Mouse (Mus musculus) lung, adult 2 months (tissue): ENCODE measurements at regions not wholly inside any gene's neighbourhood (a gene's known extent, or its start where the extent isn't known, plus 50 kb on each side); places are given as distances from the start of the nearest gene placed in this dataset.
A peak's percentile ranks its signal among the peaks of the same experiment; 100 is the strongest.

Experiments
- DNase-seq: peaks from one replicate; pipeline ENCODE4 v3.0.0; 2022
- H3K4me1 ChIP-seq: fragments of 200-500 bp; 2 replicates; pipeline ENCODE4 v1.6.1; 2011; ENCODE audit warnings: low read length; ENCODE audit not compliant: control insufficient read depth, insufficient read depth
- H3K4me3 ChIP-seq: fragments of 200-500 bp; replicated peaks from 2 replicates; pipeline ENCODE3; 2011; ENCODE audit warnings: low read depth, mild to moderate bottlenecking, control low read depth, low read length; ENCODE audit errors: extremely low read depth
- CTCF ChIP-seq: fragments of 200-500 bp; IDR thresholded peaks from 2 replicates; pipeline ENCODE4 v1.5.1; 2011; ENCODE audit warnings: mild to moderate bottlenecking, low read length, control low read depth; ENCODE audit not compliant: insufficient read depth
- POLR2A ChIP-seq: fragments of 200-500 bp; IDR thresholded peaks from 2 replicates; pipeline ENCODE4 v1.6.1; 2011; ENCODE audit warnings: low read depth, mild to moderate bottlenecking, control low read depth, low read length, borderline replicate concordance; ENCODE audit errors: extremely low read depth
- WGBS: fragments of 180-500 bp; shearing (Covaris S2); methylation state at CpG from one replicate; pipeline ENCODE4 v1.1.7; 2018; 5-methylcytosine and 5-hydroxymethylcytosine counted together

DNA sequence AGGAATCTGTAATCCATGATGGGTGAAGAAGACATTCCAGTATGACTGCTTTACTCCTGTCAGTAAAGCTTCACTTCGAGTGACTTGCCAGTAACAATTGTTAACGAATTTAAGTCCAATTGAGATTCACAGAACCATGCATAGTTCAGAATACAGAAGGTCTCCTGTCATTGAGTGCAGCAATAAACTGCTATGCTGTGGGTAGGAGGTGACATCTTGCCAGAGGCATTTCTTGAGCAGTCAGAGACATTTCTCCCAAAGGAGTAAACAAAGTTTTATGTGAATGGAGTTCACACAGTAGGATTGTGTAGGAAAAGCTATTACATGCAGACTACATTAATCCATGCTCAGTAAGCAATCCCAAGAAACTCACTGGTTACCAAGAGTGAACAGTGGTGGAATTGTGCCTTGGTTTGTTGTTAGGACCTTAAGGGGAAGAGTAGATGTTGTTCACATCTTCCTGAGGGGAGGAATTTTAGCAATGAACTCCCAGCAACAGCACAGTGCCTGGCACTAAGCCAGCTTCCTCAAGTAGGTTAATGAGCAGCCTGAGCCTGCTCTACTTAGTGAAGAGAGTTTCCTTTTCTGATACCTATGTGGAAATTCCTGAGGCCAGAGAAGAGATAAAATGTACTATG lies 149.1 kb upstream of the Syndig1 start:
- Histone ChIP-seq H3K4me1 (no peaks in the 10 kb centered on the region), H3K4me3 (no peak overlapping the region)
- TF ChIP-seq CTCF (no peak), POLR2A (no peak)
- WGBS = 63% methylated on average over 2 of the region's 2 CpGs
- peak; percentile 27 for DNase-seq

DNA sequence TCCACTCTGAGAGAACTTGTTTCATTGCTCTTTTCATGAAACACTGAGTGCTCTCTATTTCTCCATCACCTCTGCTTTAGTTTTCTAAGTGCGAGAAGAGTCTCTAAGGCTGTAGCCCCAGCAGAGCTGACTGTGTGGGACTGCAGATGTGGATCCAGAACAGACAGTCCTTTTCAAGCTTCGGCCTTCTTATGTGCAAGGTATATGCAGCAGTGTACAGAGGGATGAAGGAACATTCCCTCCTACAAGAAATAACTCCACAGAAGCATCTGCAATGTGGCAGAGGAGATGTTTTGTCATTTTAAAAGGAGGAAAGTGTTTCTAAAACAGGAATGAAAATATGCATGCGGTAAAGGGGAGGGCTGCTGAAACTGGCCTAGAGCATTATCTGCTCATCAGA lies 106.7 kb upstream of the Syndig1 start:
- DNase-seq = no peak
- Histone ChIP-seq H3K4me3 (no peak overlapping the region), H3K4me1 (no peaks in the 10 kb centered on the region)
- WGBS = 66% methylated on average over 3 of the region's 3 CpGs
- TF ChIP-seq POLR2A (no peak), CTCF (no peak)

DNA sequence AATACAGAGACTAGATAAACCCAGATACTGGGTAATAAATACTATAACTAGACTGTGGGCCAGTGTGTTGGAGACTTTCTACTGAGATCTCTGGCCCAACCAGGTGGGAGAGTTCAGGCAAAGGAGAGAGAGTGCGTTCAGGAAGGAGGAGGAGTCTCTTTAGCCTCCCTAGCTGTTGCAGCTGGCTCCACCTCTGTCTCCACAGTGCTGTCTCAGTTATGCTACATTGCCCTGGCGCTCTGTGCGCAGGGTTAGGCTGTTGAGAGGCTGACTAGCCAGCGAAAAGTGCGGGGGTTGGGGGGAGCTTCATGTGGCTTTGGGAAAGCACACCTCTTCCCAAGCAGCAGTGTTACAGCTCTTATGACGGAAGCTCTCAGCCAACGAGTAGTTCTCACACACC lies 104.7 kb upstream of the Syndig1 start:
- Histone ChIP-seq H3K4me1 (no peaks in the 10 kb centered on the region), H3K4me3 (no peak overlapping the region)
- WGBS = 22% methylated on average over 7 of the region's 7 CpGs
- DNase-seq = no peak
- TF ChIP-seq CTCF = no peak

DNA sequence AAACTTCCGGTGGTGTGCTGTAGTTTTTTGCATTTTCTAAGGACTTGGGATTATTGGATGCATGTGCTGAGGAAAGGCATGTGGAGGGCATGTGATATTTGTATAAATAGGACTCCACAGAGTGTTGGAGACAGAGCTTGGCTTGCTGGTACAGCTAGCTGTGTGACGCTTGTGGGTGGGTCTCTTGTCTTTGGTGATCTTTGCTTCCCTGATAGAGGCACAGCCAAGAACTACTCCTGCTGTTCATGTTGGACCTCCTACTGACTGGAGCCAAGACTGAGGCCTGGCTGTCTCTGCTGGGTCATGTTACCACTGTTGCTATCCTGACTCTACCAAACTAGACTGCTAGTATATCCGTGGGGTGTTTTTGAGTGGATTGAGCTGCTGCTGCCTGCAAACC lies 103.1 kb upstream of the Syndig1 start:
- 62% methylated on average over 3 of the region's 3 CpGs for WGBS
- Histone ChIP-seq H3K4me1 (no peaks in the 10 kb centered on the region), H3K4me3 (no peak overlapping the region)
- no peak for TF ChIP-seq POLR2A
- TF ChIP-seq CTCF = no peak
- no peak for DNase-seq

DNA sequence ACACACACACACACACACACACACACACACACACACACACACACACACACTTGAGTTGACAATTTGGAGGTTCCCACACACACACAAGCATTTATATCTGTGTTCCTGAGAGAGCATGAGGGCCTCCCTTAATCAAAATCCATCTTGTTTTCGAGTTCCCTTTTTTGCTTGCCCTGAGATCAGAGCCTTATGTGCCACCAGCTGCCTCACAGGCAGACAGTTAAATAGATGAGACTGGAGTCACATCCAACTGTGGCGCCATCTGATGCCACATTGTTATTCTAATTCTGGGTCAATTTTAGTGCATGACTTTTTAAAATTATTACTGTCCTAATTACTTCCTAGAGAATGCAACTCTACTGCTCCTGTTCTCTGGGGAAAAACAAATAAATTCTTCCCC lies 91.2 kb upstream of the Syndig1 start:
- 62% methylated on average over 2 of the region's 2 CpGs for WGBS
- no peak for DNase-seq

DNA sequence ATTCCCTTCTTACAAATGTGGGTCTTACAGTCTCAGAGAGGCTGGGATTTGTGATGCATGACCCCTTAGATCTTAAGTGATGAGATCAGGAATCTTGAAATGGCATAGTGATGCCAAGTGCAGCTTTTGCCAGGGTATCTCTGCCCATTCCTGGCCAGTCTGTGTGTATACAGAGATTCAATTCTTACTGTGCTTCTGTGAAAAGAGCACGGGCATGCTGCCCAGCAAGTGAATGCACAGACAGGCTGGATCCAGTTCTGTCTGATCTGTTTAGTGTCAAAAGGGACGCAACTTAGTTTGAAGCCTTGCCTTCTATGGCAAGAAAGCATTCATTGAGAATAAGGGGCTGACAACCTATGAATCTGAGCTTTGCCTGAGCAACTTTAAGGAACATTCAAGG lies 89.1 kb upstream of the Syndig1 start:
- TF ChIP-seq POLR2A = no peak
- no peak for TF ChIP-seq CTCF
- 78% methylated on average over 2 of the region's 2 CpGs for WGBS

More for the DNA sequence above, 91.2 kb upstream of the Syndig1 start:
- no peak for TF ChIP-seq CTCF
- TF ChIP-seq POLR2A = no peak
- Histone ChIP-seq H3K4me1 (no peaks in the 10 kb centered on the region), H3K4me3 (no peak overlapping the region)

DNA sequence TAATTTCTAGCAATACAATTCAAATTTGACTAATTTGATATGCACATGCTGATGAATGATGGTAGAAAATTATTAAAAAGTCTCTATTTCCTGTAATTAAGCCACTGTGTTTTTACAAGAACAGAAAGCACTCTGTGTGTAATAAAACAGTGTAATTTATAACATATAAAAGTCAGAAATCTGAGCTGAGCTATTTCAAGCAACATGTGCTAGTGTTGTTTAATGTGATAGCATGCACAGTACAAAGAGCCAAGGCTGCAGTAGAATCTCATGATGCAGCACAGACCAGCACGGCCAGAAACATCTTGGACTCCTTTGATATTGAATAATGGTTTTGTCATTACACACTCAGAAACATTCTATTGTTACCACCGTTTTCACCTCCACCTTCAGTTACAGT lies 86.3 kb upstream of the Syndig1 start:
- H3K4me3 ChIP-seq = no peak overlapping the region
- H3K4me1 ChIP-seq = no peaks in the 10 kb centered on the region
- WGBS = 84% methylated on average over 2 of the region's 2 CpGs
- no peak for DNase-seq
- TF ChIP-seq POLR2A (no peak), CTCF (no peak)

More for the DNA sequence above, 89.1 kb upstream of the Syndig1 start:
- no peak overlapping the region for H3K4me3 ChIP-seq
- H3K4me1 ChIP-seq = no peaks in the 10 kb centered on the region
- no peak for DNase-seq

DNA sequence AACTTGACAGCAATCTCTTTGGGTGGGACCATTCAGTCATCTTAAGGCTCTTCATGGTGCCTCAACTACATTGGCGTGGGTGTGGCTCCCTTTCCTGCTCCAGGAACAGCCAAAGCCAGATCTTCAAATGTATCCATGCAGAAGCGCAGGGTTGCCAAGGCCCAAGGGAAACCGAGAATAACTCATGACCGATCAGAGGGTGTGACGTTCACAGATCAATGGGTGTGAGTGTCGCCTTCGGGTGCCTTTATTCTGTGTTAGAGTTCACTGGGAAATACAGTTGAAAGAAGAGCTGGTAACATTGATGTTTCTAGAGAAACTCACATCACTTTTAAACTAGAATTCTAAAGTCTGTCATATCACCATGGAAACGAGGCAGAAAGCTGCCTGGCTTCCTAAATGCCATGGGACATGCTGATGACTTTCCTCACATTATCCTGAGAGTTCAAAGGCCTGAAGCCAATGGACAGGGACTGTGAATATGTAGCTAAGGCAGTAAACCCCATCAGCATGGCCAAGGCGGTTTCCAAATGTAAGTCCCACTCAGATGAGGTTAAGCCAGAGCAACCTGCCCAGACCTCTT lies 80.7 kb upstream of the Syndig1 start:
- WGBS = 80% methylated on average over 9 of the region's 9 CpGs
- Histone ChIP-seq H3K4me3 (no peak overlapping the region), H3K4me1 (no peaks in the 10 kb centered on the region)
- no peak for DNase-seq
- TF ChIP-seq POLR2A = no peak
- TF ChIP-seq CTCF = no peak

DNA sequence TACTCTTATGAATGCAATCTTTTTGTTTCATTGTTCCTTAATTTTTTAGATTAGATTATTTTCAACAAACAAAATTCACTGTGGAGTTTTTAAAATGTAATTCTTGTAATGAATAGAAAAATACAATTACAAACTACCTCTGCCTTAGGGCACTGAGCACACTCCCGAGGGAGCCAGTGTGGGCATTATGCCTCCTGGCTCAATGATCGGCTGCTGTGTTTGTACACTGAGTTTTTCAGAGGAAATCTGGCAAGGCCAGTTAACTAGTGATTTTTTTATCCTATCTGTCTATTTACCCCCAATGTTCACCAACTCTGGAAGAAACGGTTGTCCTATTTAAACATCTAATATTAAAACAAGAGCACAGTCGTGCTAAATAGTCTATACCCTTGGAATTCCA lies 69.9 kb upstream of the Syndig1 start:
- TF ChIP-seq CTCF = no peak
- no peak for TF ChIP-seq POLR2A
- H3K4me1 ChIP-seq = no peaks in the 10 kb centered on the region
- WGBS = 67% methylated on average over 4 of the region's 4 CpGs
- no peak overlapping the region for H3K4me3 ChIP-seq
- DNase-seq = no peak

DNA sequence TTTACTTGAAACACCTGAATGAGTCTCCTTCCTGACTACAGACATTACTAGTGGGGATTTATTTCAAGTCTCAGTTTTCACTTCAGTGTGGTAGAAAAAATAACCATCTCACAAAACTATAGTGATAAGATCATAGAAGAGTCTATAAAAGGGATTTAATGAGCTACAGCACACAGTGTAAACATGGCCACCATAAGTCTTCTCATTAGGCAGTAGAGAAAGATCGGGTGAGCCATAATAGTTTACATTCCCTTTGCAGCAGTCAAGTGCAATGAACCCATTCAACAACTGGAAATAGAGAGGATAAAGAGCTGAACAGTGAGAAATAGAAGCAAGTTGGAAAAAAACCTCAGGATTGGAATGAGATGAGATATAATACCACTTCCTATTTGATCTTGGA lies 65.1 kb upstream of the Syndig1 start:
- Histone ChIP-seq H3K4me1 (no peaks in the 10 kb centered on the region), H3K4me3 (no peak overlapping the region)
- no peak for DNase-seq
- TF ChIP-seq POLR2A = no peak
- 58% methylated on average over 1 of the region's 1 CpGs for WGBS

DNA sequence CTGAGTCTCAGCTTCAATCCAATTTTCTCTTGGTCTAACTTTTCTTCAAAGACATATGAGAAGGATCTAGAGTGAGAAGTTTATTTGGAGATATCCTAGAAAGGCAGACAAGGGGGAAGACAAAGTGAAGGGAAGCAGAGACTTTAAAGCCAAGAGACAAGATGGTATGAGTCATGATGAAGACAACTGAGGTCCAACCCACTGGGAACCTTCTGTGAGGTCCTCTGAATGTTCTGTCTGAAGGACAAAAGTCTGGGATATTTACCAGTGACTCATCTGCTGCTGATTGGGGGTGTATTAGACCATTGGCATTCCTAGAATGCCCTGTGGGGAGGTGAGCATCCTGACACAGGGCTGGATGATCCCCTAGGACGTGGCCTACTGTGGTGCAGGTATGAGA lies 61.0 kb upstream of the Syndig1 start:
- DNase-seq = no peak
- no peaks in the 10 kb centered on the region for H3K4me1 ChIP-seq
- WGBS = 65% methylated on average over 1 of the region's 1 CpGs
- no peak overlapping the region for H3K4me3 ChIP-seq
- no peak for TF ChIP-seq CTCF
- TF ChIP-seq POLR2A = no peak
